Mouse (Mus musculus) left cerebral cortex, adult 2 months (tissue): Measurements from ENCODE around the gene Slc37a1. TPM values are rescaled to one million over a fixed set of nuclear protein-coding genes. Genes with fewer than 3 reads are reported as not detected.

Experiments
- DNase-seq, 2 experiments: peaks; one replicate each; pipeline ENCODE4 v3.0.0; 2021 to 2022; ENCODE audit warnings: low spot score in 2 of 2, mixed read lengths in 1 of 2; ENCODE audit errors: extremely low spot score in 1 of 2
- H3K27ac ChIP-seq: fragments of 200-600 bp; 2 replicates; pipeline ENCODE4 v1.8.1; 2022
- H3K4me3 ChIP-seq: fragments of 200-600 bp; 2 replicates; pipeline ENCODE4 v1.8.1; 2022
- CTCF ChIP-seq: fragments of 200-600 bp; IDR thresholded peaks from 2 replicates; pipeline ENCODE4 v1.8.1; 2022; ENCODE audit warnings: antibody characterized with exemption, mild to moderate bottlenecking, moderate library complexity
- intact Hi-C: fragments of 180-260 bp; cut with DNase I; formaldehyde crosslinking; loops from one replicate; pipeline ENCODE4 v1.15.1; 2025
- total RNA-seq, 2 experiments: library from RNA; stranded (reverse); gene quantifications; 2 replicates each; pipeline ENCODE4 v1.2.3; 2021

The Slc37a1 gene
- total RNA-seq, 2 experiments from 2014 or later: 9.4 to 12.0 TPM

DNA sequence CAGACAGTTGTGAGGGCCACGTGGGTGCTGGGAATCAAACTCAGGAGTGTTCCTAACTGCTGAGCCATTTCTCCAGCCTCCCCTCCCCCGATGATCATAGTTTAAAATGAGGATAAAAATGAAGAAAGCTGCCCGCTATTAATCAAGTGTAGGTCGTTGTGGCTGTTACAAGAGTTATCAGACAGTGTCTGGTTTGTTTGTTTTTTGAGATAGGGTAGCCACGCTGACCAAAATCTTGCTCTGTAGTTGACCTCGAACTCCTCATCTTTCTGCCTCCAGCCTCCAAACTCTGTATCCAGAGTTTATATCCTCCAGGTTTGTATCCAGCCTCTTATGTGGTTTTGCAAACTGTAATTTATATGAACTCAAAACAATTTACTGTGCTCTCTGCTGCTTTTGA, 6.3 kb upstream of the Slc37a1 start:
- Histone ChIP-seq H3K27ac (no peak overlapping the region), H3K4me3 (no peak overlapping the region)
- no peak for TF ChIP-seq CTCF
- intact Hi-C loops: no loop called here
- DNase-seq: no peak

DNA sequence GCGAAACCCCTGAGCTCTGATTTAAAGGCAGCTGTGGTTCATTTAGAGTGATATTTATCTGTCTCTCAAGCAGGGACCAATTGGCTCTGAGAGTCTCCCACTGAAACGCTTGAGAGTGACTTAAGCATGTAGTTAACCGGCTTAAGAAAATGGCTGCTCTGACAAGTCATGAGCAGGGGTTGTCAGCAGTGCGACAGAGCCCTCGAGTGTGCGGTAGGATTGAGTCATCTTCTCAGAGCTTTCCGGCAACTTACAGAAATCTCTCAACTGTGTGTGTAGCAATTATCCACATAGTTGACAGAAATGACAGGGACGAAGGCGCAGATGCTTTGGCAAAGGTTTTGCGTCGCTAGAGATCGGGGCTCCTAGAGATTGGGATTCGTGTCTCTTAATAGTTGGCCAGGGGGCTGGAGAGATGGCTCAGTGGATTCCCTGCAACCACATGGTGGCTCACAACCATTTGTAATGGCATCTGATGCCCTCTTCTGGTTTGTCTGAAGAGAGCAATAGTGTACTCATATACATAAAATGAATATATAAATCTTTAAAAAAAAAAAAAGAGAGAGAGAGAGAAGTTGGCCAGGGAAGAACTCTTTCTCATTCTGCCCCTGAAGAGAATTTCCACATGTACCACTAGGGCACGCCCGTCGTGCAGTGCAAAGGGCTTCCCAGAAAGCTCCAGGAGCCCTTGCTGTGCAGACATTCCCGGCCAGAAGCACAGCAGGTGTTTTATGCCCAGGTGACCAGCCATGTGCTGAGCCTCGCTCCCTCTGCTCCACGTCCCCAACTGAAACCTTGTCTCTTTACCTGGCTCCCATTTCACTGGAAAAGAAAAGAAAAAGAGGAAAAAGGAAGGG, 4.5 kb upstream of the Slc37a1 start:
- intact Hi-C loops: no loop called here
- no peak for DNase-seq
- TF ChIP-seq CTCF: peak; percentile 56
- Histone ChIP-seq H3K27ac (no peak overlapping the region), H3K4me3 (no peak overlapping the region)

DNA sequence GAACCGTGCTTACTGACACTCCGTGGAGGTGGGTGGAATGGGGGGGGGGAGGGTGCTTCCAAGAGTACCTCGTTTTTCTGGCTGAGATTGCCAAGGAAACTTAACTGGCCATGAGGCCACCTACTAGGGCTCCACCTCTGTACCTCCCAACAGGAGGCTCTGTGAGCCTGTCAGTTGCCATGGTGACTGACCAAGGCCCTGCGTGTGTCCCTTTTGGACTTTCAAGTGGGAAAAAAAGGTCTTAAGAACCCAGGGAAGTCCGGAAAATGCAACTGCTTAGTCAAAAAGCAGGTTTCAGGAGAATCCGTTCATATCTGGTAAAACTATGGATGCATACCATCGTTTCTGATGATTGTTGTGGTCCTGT, 3.9 kb upstream of the Slc37a1 start:
- no peak for DNase-seq
- no peak overlapping the region for H3K27ac ChIP-seq
- no peak for TF ChIP-seq CTCF
- H3K4me3 ChIP-seq: no peak overlapping the region
- intact Hi-C loops: loop anchor here (1.0 kb wide), 1 partner anchor 28 kb away; no protein-coding TSS in a partner anchor

DNA sequence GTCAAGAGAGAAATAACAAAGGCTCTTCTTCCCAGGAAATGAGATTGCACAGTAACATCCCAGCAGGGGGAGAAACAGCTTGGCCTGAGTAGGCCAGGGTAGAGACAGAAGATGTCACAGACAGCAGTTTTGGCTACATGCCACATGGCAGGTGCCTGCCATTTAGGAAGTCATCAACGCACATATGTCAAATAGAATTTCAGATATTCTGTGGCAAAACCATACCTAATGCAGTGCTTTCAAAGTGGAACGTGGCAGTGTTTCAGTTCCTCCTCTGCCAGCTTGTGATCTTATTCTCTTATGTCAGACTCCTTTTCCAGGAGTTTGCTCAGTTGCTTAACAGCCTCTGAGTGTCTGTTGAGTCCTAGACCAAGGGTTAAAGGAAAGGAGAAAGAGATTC, 725 bp upstream of the Slc37a1 start:
- TF ChIP-seq CTCF: no peak
- H3K27ac ChIP-seq: no peak overlapping the region
- no peak overlapping the region for H3K4me3 ChIP-seq
- no peak for DNase-seq
- intact Hi-C loops: no loop called here

DNA sequence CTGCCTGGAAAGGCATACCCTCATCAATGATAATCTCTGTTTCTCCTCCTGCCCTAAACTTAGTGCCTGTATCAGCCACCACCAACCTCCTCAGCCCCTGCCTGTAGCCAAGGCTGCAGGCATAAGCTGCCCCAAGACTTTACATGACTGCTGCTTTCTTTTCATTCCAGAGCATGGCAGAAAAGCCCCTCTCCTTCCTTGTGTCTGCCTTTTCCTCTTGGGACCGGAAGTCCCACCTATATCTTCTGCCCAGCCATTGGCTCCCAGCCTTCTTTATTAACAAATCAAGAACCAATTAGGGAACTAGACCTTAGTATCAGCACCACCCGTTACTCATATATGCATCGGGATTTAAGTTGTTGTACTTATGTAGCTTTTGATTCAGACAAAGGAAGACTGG, 624 bp downstream of the Slc37a1 start:
- intact Hi-C loops: no loop called here
- Histone ChIP-seq H3K4me3 (no peak overlapping the region), H3K27ac (no peak overlapping the region)
- TF ChIP-seq CTCF: no peak
- DNase-seq: no peak

DNA sequence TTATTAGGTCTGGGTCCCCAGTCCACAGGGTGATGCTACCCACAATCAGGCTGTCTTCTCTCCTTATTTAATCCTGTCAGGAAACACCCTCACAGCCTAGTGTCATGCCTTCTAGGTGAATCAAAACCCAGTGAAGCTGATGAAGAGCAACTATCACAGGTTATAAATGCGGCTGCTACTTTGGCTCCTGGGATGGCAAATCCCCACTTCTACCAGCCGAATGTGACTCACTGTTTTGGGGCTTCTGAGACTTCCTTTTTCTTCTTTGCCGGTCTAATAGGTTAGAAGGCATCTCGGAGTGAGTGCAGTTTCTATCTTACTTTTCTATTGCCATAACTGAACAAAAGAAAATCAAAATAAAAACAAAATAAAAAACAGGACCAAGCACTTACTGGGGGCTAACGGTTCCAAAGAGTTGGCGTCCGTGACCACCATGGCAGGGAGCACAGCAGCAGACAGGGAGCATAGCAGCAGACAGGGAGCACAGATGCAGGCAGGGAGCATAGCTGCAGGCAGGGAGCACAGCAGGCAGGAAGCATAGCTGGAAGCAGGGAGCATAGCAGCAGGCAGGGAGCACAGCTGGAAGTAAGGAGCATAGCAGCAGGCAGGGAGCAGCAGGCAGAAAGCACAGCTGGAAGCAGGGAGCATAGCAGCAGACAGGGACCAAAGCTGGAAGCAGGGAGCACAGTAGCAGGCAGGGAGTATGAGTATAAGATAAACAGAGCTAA, 2.6 kb downstream of the Slc37a1 start:
- intact Hi-C loops: no loop called here

DNA sequence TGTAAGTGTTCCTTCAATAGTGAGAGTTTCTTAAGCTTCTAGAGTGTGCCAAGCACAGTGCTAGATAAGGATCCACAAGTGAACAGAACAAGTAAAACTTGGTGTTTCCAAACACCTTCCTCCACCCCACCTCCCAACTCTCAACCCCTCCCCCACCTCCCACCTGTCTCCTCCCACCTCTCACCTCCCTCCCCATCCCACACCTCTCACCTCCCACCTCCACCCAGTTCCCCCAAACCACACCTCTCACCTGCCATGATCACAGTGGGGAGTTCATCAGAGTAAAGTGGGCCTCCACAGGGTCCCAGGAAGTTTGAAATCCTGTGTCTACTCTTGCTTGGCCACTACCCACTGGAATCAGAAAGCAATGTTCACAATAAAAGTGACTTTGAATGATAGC, 3.7 kb downstream of the Slc37a1 start:
- DNase-seq: no peak
- Histone ChIP-seq H3K27ac (no peak overlapping the region), H3K4me3 (no peak overlapping the region)
- intact Hi-C loops: no loop called here
- no peak for TF ChIP-seq CTCF

More for the DNA sequence above, 2.6 kb downstream of the Slc37a1 start:
- H3K4me3 ChIP-seq: no peak overlapping the region
- DNase-seq: no peak
- no peak overlapping the region for H3K27ac ChIP-seq
- no peak for TF ChIP-seq CTCF

DNA sequence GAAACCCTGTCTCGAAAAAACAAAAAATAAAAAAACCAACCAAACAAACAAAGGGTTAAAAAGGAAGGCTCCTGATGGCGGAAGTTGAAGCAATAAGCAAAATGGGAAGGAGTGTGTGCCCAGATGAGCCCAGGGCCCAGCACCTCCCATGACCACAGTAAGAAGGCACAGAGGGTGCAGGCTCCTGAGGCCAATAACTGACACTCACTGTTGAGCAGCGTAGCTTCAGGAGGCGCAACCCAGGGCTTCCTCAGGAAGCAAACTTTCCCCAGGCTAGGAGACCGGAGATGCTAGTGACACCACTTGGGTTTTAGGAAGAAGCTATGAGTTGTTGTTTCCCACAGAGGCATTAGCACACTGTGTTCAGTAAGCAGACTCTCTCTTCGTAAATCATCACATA, 4.3 kb downstream of the Slc37a1 start:
- intact Hi-C loops: no loop called here
- TF ChIP-seq CTCF: no peak
- no peak for DNase-seq
- Histone ChIP-seq H3K27ac (no peak overlapping the region), H3K4me3 (no peak overlapping the region)

DNA sequence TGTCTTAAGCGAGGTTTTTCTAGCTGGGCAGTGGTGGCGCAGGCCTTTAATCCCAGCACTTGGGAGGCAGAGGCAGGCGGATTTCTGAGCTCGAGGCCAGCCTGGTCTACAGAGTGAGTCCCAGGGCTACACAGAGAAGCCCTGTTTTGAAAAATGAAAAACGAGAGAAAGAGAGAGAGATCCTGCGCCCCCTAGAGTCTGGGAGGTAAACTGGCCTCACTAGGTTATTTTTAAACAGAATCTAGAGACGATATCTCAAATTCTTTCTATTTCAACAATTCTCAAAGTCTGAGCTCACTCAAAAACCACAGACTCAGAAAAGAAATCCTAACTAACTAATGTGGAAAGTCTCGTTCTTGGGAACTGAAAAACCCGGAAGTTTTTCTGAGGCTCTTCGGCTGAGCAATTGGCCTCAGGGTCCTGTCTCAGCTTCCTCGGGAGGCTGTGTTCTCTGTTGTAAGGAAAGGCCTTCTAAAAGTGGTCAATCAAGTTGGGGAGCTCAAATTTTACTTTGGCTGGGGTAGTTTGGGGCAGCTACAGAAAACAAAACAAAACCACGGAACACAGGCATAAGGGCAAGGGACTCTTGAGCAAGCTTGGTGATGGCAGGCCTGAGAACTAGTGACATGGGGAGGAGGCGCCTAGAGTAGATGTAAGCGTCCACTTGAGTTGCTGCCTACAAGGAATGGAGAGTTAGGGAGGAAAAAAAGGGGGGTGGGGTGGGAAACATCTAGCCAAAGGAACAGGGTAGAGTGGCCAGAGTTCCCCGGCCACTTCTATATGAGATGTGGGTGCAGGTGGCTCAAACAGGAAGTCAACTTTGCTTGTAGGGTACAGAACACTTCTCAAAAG, 8.0 kb downstream of the Slc37a1 start:
- Histone ChIP-seq H3K27ac (no peak overlapping the region), H3K4me3 (no peak overlapping the region)
- intact Hi-C loops: no loop called here
- peak; percentile 62 for TF ChIP-seq CTCF
- no peak for DNase-seq

DNA sequence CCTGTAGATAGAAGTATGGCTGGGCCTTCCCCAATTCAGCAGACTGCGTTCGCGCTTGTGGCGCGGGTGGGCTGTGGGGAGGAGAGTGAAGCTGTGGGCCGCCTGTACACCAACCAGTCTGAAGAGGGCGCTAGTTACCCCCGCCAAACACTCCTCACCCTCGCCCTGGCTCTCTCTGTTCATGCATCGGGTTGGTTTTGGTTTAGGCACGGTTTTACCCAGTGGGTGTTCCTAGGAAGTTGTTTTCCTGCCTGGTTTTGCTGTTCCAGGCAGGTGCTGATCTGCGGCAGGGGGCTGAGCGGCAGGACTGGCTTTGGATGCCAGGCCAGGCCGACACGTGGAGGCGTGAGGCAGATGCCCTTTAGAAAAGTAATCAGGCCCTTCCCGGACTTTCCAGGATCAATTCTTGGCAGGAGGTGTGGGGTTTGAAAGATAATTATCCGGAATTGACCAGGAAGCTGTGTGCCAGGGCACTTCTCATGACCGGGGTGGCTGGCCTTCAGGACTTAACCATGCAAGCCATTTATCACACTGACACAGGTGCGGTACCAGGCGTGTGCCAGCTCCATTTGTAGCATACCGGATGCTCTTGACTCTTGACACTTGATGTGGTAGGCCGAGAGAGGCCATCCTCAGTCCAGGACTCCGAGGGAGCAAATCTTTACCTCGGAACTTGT, 8.8 kb downstream of the Slc37a1 start:
- intact Hi-C loops: no loop called here
- TF ChIP-seq CTCF: peak; percentile 54
- H3K4me3 ChIP-seq: peak overlapping the region; percentile 70
- peak overlapping the region; percentile 78; the same call in 1 of the 2 replicates for H3K27ac ChIP-seq
- no peak for DNase-seq

DNA sequence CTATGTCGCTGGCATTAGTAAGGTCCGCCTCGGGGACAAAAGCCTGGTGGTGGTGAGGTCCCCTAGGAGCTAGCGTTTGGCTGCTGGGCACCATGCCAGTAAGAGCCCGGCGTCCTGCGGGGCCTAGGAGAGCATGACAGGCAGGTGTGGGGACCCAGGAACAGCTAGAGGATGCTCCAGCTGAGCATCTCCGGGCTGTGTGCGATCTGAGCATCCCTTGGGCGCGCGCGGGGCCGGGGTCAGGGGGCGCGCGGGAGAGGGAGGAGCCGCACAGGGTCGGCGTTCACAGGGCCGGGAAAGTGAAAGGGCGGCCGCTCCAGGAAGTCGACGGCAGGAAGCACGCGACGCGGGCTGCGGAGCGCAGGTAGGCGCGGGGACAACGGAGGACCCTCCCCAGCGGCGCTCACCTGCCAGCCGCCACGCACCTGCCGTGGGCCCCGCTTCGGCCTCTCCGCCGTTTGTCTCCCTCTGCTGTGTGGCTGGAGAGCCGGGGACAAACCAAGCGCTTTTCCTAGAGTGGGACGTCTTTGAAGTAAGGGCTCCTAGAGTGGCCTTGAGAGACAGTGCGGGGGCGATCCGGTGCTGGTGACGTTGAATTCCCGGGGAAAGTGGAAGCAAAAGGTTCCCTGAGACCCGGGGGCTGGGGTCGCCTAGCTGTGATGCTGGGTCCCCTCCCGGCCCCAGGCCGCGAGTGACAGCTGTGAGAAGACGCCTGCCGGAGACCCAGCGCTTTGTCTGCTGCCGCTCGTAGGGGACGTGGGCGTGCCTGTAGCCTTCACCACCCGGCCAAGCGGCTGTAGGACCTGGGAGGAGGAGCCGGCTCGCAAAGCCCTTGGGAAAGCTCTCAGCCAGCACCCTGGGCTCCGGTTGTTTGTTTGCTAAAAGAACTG, 9.5 kb downstream of the Slc37a1 start:
- intact Hi-C loops: loop anchor here (2.0 kb wide), 1 partner anchor 41 kb away; no protein-coding TSS in a partner anchor
- peak overlapping the region; percentile 70 for H3K4me3 ChIP-seq

More for the DNA sequence above, 9.5 kb downstream of the Slc37a1 start:
- TF ChIP-seq CTCF: peak; percentile 10
- DNase-seq: peak; percentile 76 to 77
- H3K27ac ChIP-seq: peak overlapping the region; percentile 78
